Mouse (Mus musculus) spleen, adult 2 months (tissue): ENCODE results near the gene Epas1.

ENCODE experiments used
- CTCF ChIP-seq: fragments of 200-500 bp; IDR thresholded peaks from 2 replicates; pipeline ENCODE4 v1.5.1; 2011; ENCODE audit warnings: mild to moderate bottlenecking, inconsistent platforms; ENCODE audit not compliant: insufficient read depth, insufficient read length, insufficient replicate concordance; ENCODE audit errors: extremely low read depth
- POLR2A ChIP-seq: fragments of 200-500 bp; IDR thresholded peaks from 2 replicates; pipeline ENCODE4 v1.6.1; 2011; ENCODE audit warnings: low read depth, low read length, inconsistent platforms

DNA sequence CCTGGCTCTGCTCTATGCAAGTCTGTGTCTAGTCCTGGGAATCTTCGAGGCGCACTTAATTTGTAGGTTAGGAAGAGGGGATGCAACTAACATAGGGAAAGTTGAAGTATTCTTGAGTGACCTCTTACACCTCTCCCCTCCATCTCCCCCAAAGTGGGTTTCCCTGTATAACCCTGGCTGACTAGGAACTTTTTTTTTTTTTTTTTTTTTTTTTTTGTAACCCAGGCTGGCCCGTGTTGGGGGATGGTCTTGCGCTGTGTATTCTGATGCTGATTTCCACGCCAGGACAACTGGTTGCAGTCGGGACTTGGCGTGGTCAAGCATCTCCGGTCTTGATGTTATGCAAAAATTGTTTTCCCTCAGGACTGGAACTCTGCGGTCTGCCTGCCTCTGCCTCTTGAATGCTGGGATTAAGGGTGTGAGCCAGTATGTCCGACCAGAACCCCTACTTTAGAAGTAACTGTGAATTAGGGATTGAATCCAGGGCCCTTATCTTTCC, 2.1 kb upstream of the Epas1 start:
- TF ChIP-seq POLR2A (no peak), CTCF (no peak)
